Mouse (Mus musculus): ENCODE data around the gene Zbtb25.

Zbtb25 gene

GRCm38 (mm10) chr12:76369206-76369977 is at the start of gene Zbtb25:
Gene Zbtb25 (minus strand): TSS chr12:76369602.
- DNase-seq (ENCODE audit: low spot score), result peak; percentile 68

- no peak for DNase-seq (ENCODE audit: low spot score)
Measured at GRCm38 (mm10) chr12:76418346-76418745, 48.9 kb upstream of the Zbtb25 start.

- no peak for DNase-seq (ENCODE audit: low spot score)
Measured at GRCm38 (mm10) chr12:76417433-76417854, 48.0 kb upstream of the Zbtb25 start, which contains the start of gene Ppp1r36. Gene Ppp1r36 (plus strand): TSS chr12:76417538.

- DNase-seq (ENCODE audit: low spot score), result no peak
Measured at GRCm38 (mm10) chr12:76415383-76416010, 46.1 kb upstream of the Zbtb25 start.

- no peak for DNase-seq (ENCODE audit: low spot score)
Measured at GRCm38 (mm10) chr12:76409166-76409565, 39.8 kb upstream of the Zbtb25 start.

- DNase-seq (ENCODE audit: low spot score), result no peak
Measured at GRCm38 (mm10) chr12:76407184-76407583, 37.8 kb upstream of the Zbtb25 start.

GRCm38 (mm10) chr12:76405971-76406370 is 36.6 kb upstream of the Zbtb25 start:
- DNase-seq (ENCODE audit: low spot score), result no peak

- DNase-seq (ENCODE audit: low spot score), result peak; percentile 11
Measured at GRCm38 (mm10) chr12:76405183-76405970, 36.0 kb upstream of the Zbtb25 start.

- peak; percentile 15 for DNase-seq (ENCODE audit: low spot score)
Measured at GRCm38 (mm10) chr12:76404836-76405182, 35.4 kb upstream of the Zbtb25 start.

GRCm38 (mm10) chr12:76403886-76404537 is 34.6 kb upstream of the Zbtb25 start, which contains the start of gene Hspa2:
Gene Hspa2 (plus strand): TSS chr12:76404176.
- peak; percentile 99 for DNase-seq (ENCODE audit: low spot score)

- DNase-seq (ENCODE audit: low spot score), result peak; percentile 15
Measured at GRCm38 (mm10) chr12:76402991-76403885, 33.8 kb upstream of the Zbtb25 start.

- no peak for DNase-seq (ENCODE audit: low spot score)
Measured at GRCm38 (mm10) chr12:76401674-76402073, 32.3 kb upstream of the Zbtb25 start.

- no peak for DNase-seq (ENCODE audit: low spot score)
Measured at GRCm38 (mm10) chr12:76397281-76397680, 27.9 kb upstream of the Zbtb25 start.

GRCm38 (mm10) chr12:76392979-76393378 is 23.6 kb upstream of the Zbtb25 start:
- DNase-seq (ENCODE audit: low spot score), result no peak

- no peak for DNase-seq (ENCODE audit: low spot score)
Measured at GRCm38 (mm10) chr12:76391595-76392271, 22.3 kb upstream of the Zbtb25 start.

- no peak for DNase-seq (ENCODE audit: low spot score)
Measured at GRCm38 (mm10) chr12:76388794-76389193, 19.4 kb upstream of the Zbtb25 start.

- no peak for DNase-seq (ENCODE audit: low spot score)
Measured at GRCm38 (mm10) chr12:76385342-76385741, 15.9 kb upstream of the Zbtb25 start.

- no peak for DNase-seq (ENCODE audit: low spot score)
Measured at GRCm38 (mm10) chr12:76380151-76380550, 10.7 kb upstream of the Zbtb25 start.

GRCm38 (mm10) chr12:76378556-76378955 is 9.2 kb upstream of the Zbtb25 start:
- no peak for DNase-seq (ENCODE audit: low spot score)

- no peak for DNase-seq (ENCODE audit: low spot score)
Measured at GRCm38 (mm10) chr12:76377726-76378125, 8.3 kb upstream of the Zbtb25 start.
